Mouse (Mus musculus) kidney, embryonic 14.5 days (tissue): ENCODE measurements around the gene Masp2. TPM values are rescaled to one million over a fixed set of nuclear protein-coding genes. Genes with fewer than 3 reads are reported as not detected.

Experiments used
- ATAC-seq: fragments of 200-750 bp; cut with Nextera tagmentation; 2 replicates; pipeline ENCODE4 v1.8.0; 2017; ENCODE audit warnings: moderate number of reproducible peaks, mild to moderate bottlenecking, moderate TSS enrichment, moderate library complexity; ENCODE audit not compliant: low FRiP score, low TSS enrichment
- H3K27ac ChIP-seq: fragments of 300-500 bp; sonication (generic); 2 replicates; pipeline ENCODE4 v1.5.1; 2014; ENCODE audit warnings: low read depth, mild to moderate bottlenecking, low read length, moderate library complexity, mixed read lengths
- H3K27me3 ChIP-seq: fragments of 300-500 bp; sonication (generic); 2 replicates; pipeline ENCODE4 v1.6.1; 2014; ENCODE audit warnings: mild to moderate bottlenecking, low read length; ENCODE audit not compliant: control insufficient read depth, insufficient read depth
- H3K36me3 ChIP-seq: fragments of 300-500 bp; sonication (generic); 2 replicates; pipeline ENCODE4 v1.6.1; 2014; ENCODE audit warnings: low read length, mixed read lengths; ENCODE audit not compliant: control insufficient read depth, insufficient read depth
- H3K4me1 ChIP-seq: fragments of 300-500 bp; sonication (generic); 2 replicates; pipeline ENCODE4 v1.6.1; 2014; ENCODE audit warnings: low read length, mixed read lengths; ENCODE audit not compliant: control insufficient read depth, insufficient read depth
- H3K4me2 ChIP-seq: fragments of 300-500 bp; sonication (generic); replicated peaks from 2 replicates; pipeline ENCODE4 v1.6.1; 2014; ENCODE audit warnings: low read depth, mild to moderate bottlenecking, low read length
- H3K4me3 ChIP-seq: fragments of 300-500 bp; sonication (generic); 2 replicates; pipeline ENCODE4 v1.5.1; 2014; ENCODE audit warnings: mild to moderate bottlenecking, low read length
- H3K9ac ChIP-seq: fragments of 300-500 bp; sonication (generic); 2 replicates; pipeline ENCODE4 v1.6.1; 2014; ENCODE audit warnings: low read depth, mild to moderate bottlenecking, low read length, moderate library complexity
- H3K9me3 ChIP-seq: fragments of 300-500 bp; sonication (generic); 2 replicates; pipeline ENCODE4 v1.6.1; 2016; ENCODE audit warnings: low read length; ENCODE audit not compliant: control insufficient read depth
- WGBS: fragments of 180-500 bp; shearing (Covaris S2); extraction: QIAGEN DNeasy Blood & Tissue Kit; methylation state at CpG from one replicate; pipeline ENCODE4 v1.1.7; 2014; 5-methylcytosine and 5-hydroxymethylcytosine counted together
- polyA plus RNA-seq: library from polyadenylated mRNA; unstranded; fragments of >200 nt; fragmentation: Nextera tagmentation; extraction: Ambion mirVana; gene quantifications from 2 replicates; pipeline ENCODE4 v1.2.1, GENCODE M21; 2014

The Masp2 gene
- polyA plus RNA-seq, 1 experiment from 2014 or later = not detected

DNA sequence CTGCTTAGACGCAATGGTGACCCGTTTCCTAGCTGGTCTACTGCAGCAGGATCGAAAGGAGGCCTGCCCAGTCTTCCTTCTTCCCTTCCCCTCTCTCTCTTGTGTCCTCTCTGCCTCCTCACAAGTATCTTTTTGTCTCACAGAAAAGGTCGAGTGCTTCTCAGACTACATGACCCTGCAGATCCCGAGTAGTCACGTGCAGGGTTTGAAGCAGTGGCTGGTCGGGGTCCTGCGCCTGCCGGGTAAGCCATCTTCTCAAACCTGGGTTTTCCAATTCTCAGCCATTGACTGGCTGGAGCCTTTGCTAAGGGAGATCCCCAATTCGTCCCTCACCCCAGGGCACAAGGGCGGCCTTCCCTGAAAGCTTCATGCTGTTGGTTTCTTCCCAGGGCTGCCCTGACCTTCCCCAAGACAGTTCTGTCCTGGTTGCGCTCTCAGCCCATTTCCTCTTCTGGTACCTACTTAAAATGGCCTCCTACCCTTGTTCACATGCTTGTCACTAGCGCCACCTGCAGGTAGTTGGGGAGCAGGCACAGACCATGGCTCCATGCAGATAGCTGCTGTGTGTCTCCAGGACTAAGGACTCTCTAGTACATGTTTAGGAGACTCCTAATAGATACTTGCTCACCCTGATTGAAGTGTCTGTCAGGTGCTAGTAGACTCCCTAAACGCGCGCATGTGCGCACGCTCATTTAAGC, 52.5 kb downstream of the Masp2 start:
- H3K4me1 ChIP-seq = peaks cover under 1% of the 10 kb centered on the region; the same call in 1 of the 2 replicates
- 89% methylated on average over 18 of the region's 18 CpGs for WGBS
- no peak for ATAC-seq

DNA sequence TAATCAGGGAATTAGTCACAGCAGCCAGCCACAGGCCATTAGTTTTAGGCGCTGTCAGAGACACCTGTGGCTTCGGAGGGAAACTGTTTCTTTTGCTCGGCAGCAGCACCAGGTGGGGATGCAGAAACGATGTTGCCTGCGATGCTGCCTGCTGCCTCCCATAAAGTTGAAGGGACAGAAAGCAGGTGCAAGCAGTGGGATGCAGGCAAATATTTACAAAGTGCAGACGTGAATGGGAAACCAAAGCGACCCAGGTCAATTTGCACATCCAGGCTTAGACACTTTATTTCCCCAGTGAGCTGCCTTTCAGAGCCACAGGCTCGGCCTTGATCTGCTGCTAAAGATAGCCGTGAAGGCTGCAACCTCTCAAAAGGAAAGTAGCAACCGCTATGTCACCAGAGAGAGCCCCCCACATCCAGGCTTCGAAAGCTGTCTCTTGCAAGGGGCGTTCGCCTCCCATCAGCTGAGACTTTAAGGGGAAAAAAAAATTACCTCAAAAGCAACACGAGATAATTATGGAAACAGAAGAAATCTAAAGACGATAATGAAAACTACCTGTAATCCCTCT, 54.4 kb downstream of the Masp2 start:
- Histone ChIP-seq H3K4me1 (peaks cover 4% of the 10 kb centered on the region; the same call in 1 of the 2 replicates), H3K36me3 (no peaks in the 10 kb centered on the region), H3K27me3 (no peaks in the 10 kb centered on the region), H3K9ac (no peak overlapping the region), H3K9me3 (no peaks in the 10 kb centered on the region), H3K4me3 (no peak overlapping the region), H3K4me2 (no peak overlapping the region), H3K27ac (no peak overlapping the region)
- no peak for ATAC-seq
- 31% methylated on average over 15 of the region's 15 CpGs for WGBS

More for the DNA sequence above, 52.5 kb downstream of the Masp2 start:
- Histone ChIP-seq H3K27me3 (no peaks in the 10 kb centered on the region), H3K4me3 (no peak overlapping the region), H3K9ac (no peak overlapping the region), H3K4me2 (no peak overlapping the region), H3K9me3 (no peaks in the 10 kb centered on the region), H3K27ac (no peak overlapping the region), H3K36me3 (no peaks in the 10 kb centered on the region)

DNA sequence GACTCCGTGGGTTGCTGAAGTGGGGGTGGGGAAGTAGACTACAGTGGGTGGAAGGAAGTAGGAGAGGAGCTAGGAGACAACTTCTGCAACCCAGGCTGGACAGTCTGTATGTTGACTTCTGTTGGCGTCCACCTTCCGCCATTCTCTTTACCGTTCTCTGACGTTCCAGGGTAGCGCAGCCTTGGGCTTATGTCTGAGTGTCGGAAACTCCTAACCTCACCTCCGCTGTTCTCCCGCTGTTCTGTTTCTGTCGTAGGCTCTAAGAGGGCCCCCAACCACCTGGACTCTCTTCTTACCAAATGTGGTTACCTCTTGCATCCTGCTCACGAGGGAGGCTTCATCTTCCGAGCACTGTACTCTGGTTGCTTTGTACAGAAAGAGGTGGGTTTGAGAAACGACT, 55.4 kb downstream of the Masp2 start:
- peak overlapping the region; percentile 12; the same call in 1 of the 2 replicates for H3K9ac ChIP-seq
- H3K4me2 ChIP-seq = no peak overlapping the region
- H3K4me3 ChIP-seq = no peak overlapping the region
- H3K27me3 ChIP-seq = no peaks in the 10 kb centered on the region
- H3K4me1 ChIP-seq = peaks cover 10% of the 10 kb centered on the region
- no peak overlapping the region for H3K27ac ChIP-seq
- no peaks in the 10 kb centered on the region for H3K9me3 ChIP-seq
- 88% methylated on average over 13 of the region's 13 CpGs for WGBS
- ATAC-seq = no peak
- no peaks in the 10 kb centered on the region for H3K36me3 ChIP-seq

DNA sequence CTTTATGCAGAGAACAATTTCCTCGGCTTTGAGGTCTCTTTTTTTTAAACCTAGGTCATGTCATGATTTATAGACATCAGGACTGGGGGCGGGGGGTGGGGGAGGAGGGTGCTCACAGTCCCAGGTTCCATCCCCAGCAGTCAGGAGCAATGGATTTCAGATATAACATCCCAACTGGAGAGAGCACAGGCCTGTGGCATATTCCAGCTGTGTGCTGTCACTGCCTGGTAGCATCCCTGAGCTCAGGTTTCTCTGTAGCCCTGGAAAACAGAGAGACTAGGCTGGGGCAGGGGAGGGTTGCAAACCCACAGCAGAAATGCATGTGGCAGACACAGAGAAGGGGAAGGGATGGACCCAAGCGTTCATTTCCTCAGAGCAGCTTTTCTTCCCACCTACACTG, 57.8 kb downstream of the Masp2 start:
- 0 out of 2 replicates have a peak overlapping the region, but pooled peaks have one; percentile 38 for H3K27ac ChIP-seq
- peaks cover 10% of the 10 kb centered on the region for H3K4me1 ChIP-seq
- no peaks in the 10 kb centered on the region for H3K27me3 ChIP-seq
- H3K4me3 ChIP-seq = no peak overlapping the region
- no peaks in the 10 kb centered on the region for H3K9me3 ChIP-seq
- WGBS = 6% methylated on average over 3 of the region's 3 CpGs
- no peaks in the 10 kb centered on the region for H3K36me3 ChIP-seq
- H3K9ac ChIP-seq = no peak overlapping the region
- H3K4me2 ChIP-seq = no peak overlapping the region
- peak; percentile 81 for ATAC-seq

DNA sequence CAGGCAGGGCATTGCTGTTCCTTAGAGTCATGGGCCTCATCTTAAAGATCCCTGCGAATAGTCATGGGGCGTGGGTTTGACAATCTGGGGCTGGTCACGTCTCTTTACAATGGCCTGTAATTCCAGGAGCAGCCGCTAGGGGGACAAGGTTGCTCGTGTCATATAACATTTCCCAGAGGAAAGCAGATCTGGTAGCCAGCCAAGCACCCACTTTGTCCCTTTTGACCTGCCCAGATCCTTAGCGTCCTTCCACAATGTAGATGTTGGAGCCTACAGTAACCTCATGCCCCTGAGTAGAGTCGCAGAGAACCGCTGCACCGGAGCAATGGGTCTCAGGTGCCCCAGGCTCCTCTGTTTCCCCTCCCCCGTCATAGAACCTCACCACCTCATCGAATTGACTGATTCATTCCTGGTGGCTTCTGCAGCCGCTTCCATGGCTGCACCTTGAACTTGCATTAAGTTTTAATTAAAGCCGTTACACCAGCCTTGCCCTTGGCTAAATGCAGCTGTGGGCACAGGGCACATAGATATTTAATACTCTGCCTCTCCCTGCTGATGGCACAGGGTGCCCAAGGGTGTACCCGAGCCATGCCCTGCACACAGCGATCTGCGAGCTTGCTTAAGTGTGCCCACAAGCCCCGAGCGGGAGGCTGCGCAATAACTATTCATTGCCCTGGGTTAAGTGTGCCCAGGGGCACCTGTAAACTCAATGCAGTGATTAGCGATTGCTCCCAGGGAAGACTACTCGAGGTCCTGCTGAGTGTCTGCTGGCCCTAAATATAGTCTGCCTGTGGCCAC, 60.0 kb downstream of the Masp2 start:
- WGBS = 34% methylated on average over 21 of the region's 21 CpGs
- no peak overlapping the region for H3K9ac ChIP-seq
- no peak overlapping the region for H3K27ac ChIP-seq
- no peak overlapping the region for H3K4me2 ChIP-seq
- ATAC-seq = peak; percentile 51
- H3K36me3 ChIP-seq = no peaks in the 10 kb centered on the region
- no peaks in the 10 kb centered on the region for H3K27me3 ChIP-seq
- peaks cover 10% of the 10 kb centered on the region for H3K4me1 ChIP-seq
- no peaks in the 10 kb centered on the region for H3K9me3 ChIP-seq
- H3K4me3 ChIP-seq = no peak overlapping the region

DNA sequence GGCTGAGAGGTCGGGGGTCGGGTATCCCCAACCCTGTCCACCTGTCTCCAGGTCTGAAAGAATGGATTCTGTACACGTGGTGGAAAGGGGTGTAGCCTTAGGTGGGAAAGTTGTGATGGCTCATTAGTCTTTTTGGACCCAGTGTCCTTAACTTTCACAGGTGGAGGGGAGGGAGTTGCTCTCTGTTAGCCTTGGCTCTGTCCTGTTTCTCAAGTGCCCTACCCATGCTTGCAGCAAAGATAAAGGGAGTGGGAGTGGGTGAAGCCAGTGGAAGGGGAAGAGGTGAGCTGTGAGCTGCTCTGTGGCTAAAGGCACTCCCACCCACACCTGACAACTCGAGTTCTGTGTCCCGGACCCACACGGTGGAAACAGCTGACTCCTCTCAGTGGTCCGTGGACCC, 61.0 kb downstream of the Masp2 start:
- Histone ChIP-seq H3K9me3 (no peaks in the 10 kb centered on the region), H3K27me3 (no peaks in the 10 kb centered on the region), H3K4me3 (no peak overlapping the region), H3K9ac (no peak overlapping the region), H3K4me2 (no peak overlapping the region), H3K4me1 (peaks cover 10% of the 10 kb centered on the region), H3K27ac (no peak overlapping the region), H3K36me3 (no peaks in the 10 kb centered on the region)
- ATAC-seq = no peak
- WGBS = 56% methylated on average over 7 of the region's 7 CpGs

DNA sequence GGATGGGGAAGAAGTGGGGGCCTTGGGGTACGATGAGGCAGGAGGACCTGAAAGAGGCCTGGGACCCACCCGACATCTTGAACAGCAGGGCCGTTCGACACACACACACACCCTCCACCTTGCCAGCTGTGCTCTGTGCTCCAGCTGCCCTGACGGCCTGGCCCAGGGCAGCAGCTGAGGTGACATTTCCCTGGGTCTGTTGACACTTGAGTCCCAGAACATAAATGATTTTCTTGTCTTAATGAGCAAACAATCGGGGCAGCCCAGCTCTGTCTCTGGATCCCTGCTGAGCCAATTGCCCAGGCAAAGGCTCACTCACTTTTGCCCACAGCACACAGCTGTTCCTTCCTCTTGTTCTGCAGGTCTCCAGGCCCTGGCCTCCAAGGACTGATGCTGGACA, 61.7 kb downstream of the Masp2 start:
- no peak for ATAC-seq
- Histone ChIP-seq H3K27me3 (no peaks in the 10 kb centered on the region), H3K4me1 (peaks cover 10% of the 10 kb centered on the region), H3K9me3 (no peaks in the 10 kb centered on the region), H3K4me3 (no peak overlapping the region), H3K9ac (no peak overlapping the region), H3K27ac (no peak overlapping the region), H3K4me2 (no peak overlapping the region), H3K36me3 (no peaks in the 10 kb centered on the region)
- WGBS = 25% methylated on average over 6 of the region's 6 CpGs
